Mouse (Mus musculus): Measurements from ENCODE around the gene Magi1.

Gene Magi1

GRCm38 (mm10) chr6:93895721-93896120 lies 388.0 kb downstream of the Magi1 start:
- DNase-seq (ENCODE audit: low spot score in 2 of 2), result no peak

GRCm38 (mm10) chr6:93893956-93894355 lies 389.8 kb downstream of the Magi1 start:
- DNase-seq (ENCODE audit: low spot score in 2 of 2), result no peak

GRCm38 (mm10) chr6:93892922-93893321 lies 390.8 kb downstream of the Magi1 start:
- no peak for DNase-seq (ENCODE audit: low spot score in 2 of 2)

- no peak for DNase-seq (ENCODE audit: low spot score in 2 of 2)
Observed at GRCm38 (mm10) chr6:93890011-93890410, 393.7 kb downstream of the Magi1 start.

- no peak for DNase-seq (ENCODE audit: low spot score in 2 of 2)
Observed at GRCm38 (mm10) chr6:93877337-93877736, 406.4 kb downstream of the Magi1 start.

GRCm38 (mm10) chr6:93874936-93875335 lies 408.8 kb downstream of the Magi1 start:
- DNase-seq (ENCODE audit: low spot score in 2 of 2), result no peak

- DNase-seq (ENCODE audit: low spot score in 2 of 2), result no peak
Observed at GRCm38 (mm10) chr6:93874376-93874775, 409.3 kb downstream of the Magi1 start.

- no peak for DNase-seq (ENCODE audit: low spot score in 2 of 2)
Observed at GRCm38 (mm10) chr6:93873536-93873935, 410.2 kb downstream of the Magi1 start.

GRCm38 (mm10) chr6:93871516-93871915 lies 412.2 kb downstream of the Magi1 start:
- no peak for DNase-seq (ENCODE audit: low spot score in 2 of 2)

- DNase-seq (ENCODE audit: low spot score in 2 of 2), result no peak
Observed at GRCm38 (mm10) chr6:93870023-93870422, 413.7 kb downstream of the Magi1 start.

GRCm38 (mm10) chr6:93862263-93862662 lies 421.5 kb downstream of the Magi1 start:
- no peak for DNase-seq (ENCODE audit: low spot score in 2 of 2)

- no peak for DNase-seq (ENCODE audit: low spot score in 2 of 2)
Observed at GRCm38 (mm10) chr6:93856783-93857182, 426.9 kb downstream of the Magi1 start.

GRCm38 (mm10) chr6:93855806-93856641 lies 427.7 kb downstream of the Magi1 start:
- DNase-seq (ENCODE audit: low spot score in 2 of 2), result no peak

- DNase-seq (ENCODE audit: low spot score in 2 of 2), result no peak
Observed at GRCm38 (mm10) chr6:93848942-93849790, 434.6 kb downstream of the Magi1 start.

GRCm38 (mm10) chr6:93845498-93845897 lies 438.2 kb downstream of the Magi1 start:
- DNase-seq (ENCODE audit: low spot score in 2 of 2), result no peak

- DNase-seq (ENCODE audit: low spot score in 2 of 2), result no peak
Observed at GRCm38 (mm10) chr6:93845080-93845479, 438.6 kb downstream of the Magi1 start.

- no peak for DNase-seq (ENCODE audit: low spot score in 2 of 2)
Observed at GRCm38 (mm10) chr6:93844576-93844975, 439.1 kb downstream of the Magi1 start.

GRCm38 (mm10) chr6:93838398-93838797 lies 445.3 kb downstream of the Magi1 start:
- DNase-seq (ENCODE audit: low spot score in 2 of 2), result no peak

GRCm38 (mm10) chr6:93836585-93836984 lies 447.1 kb downstream of the Magi1 start:
- no peak for DNase-seq (ENCODE audit: low spot score in 2 of 2)

GRCm38 (mm10) chr6:93835211-93835610 lies 448.5 kb downstream of the Magi1 start:
- no peak for DNase-seq (ENCODE audit: low spot score in 2 of 2)

GRCm38 (mm10) chr6:93828262-93828661 lies 455.5 kb downstream of the Magi1 start:
- no peak for DNase-seq (ENCODE audit: low spot score in 2 of 2)

- no peak for DNase-seq (ENCODE audit: low spot score in 2 of 2)
Observed at GRCm38 (mm10) chr6:93826875-93827274, 456.8 kb downstream of the Magi1 start.

Data from urinary bladder, postnatal 4 days (tissue).